Mouse (Mus musculus) liver, embryonic 14.5 days (tissue): ENCODE results near the gene Bcdin3d. TPM values are rescaled to one million over a fixed set of nuclear protein-coding genes. Genes with fewer than 3 reads are reported as not detected.
"Not testable (repeated sequence)": the region's sequence is repeated elsewhere in the genome, so short reads cannot be mapped to it uniquely, and the experiment has no call there.

Experiments
- ATAC-seq: fragments of 200-750 bp; cut with Nextera tagmentation; 2 replicates; pipeline ENCODE4 v1.8.0; 2017; ENCODE audit warnings: moderate number of reproducible peaks, mild to moderate bottlenecking, moderate library complexity; ENCODE audit not compliant: insufficient read depth
- DNase-seq, 3 experiments: peaks; one replicate each; pipeline ENCODE4 v3.0.0-alpha.2; 2012 to 2013; ENCODE audit warnings: low read depth in 3 of 3, low spot score in 3 of 3
- H3K27ac ChIP-seq: fragments of 300-500 bp; sonication (generic); 2 replicates; pipeline ENCODE4 v1.5.1; 2014; ENCODE audit warnings: moderate library complexity, mild to moderate bottlenecking, control low read depth, inconsistent platforms
- H3K27me3 ChIP-seq: fragments of 300-500 bp; sonication (generic); 2 replicates; pipeline ENCODE4 v1.6.1; 2014; ENCODE audit warnings: mild to moderate bottlenecking, low read length, moderate library complexity; ENCODE audit not compliant: control insufficient read depth, insufficient read depth
- H3K36me3 ChIP-seq: fragments of 300-500 bp; sonication (generic); replicated peaks from 2 replicates; pipeline ENCODE4 v1.6.1; 2014; ENCODE audit warnings: low read depth; ENCODE audit not compliant: control insufficient read depth, insufficient read depth
- H3K4me1 ChIP-seq, 2 experiments: fragments of 200-500 bp in 1 of 2; fragments of 300-500 bp in 1 of 2; sonication (generic) in 1 of 2; replicated peaks; 2 replicates each; pipeline ENCODE4 v1.6.1; 2012 to 2014; ENCODE audit warnings: antibody characterized with exemption in 1 of 2, inconsistent platforms in 1 of 2, low read length in 1 of 2; ENCODE audit not compliant: control insufficient read depth in 2 of 2, insufficient read depth in 2 of 2
- H3K4me2 ChIP-seq: fragments of 300-500 bp; sonication (generic); 2 replicates; pipeline ENCODE4 v1.6.1; 2014; ENCODE audit warnings: low read depth, mild to moderate bottlenecking, control low read depth, moderate library complexity
- H3K4me3 ChIP-seq, 2 experiments: fragments of 200-500 bp in 1 of 2; fragments of 300-500 bp in 1 of 2; sonication (generic) in 1 of 2; 2 replicates each; pipeline ENCODE4 v1.5.1; 2012 to 2014; ENCODE audit warnings: low read depth in 2 of 2, low read length in 2 of 2, mild to moderate bottlenecking in 2 of 2, control low read depth in 1 of 2, inconsistent platforms in 1 of 2, moderate library complexity in 1 of 2; ENCODE audit not compliant: insufficient read depth in 1 of 2
- H3K9ac ChIP-seq: fragments of 300-500 bp; sonication (generic); replicated peaks from 2 replicates; pipeline ENCODE4 v1.6.1; 2014; ENCODE audit warnings: mild to moderate bottlenecking, control low read depth, moderate library complexity
- H3K9me3 ChIP-seq: fragments of 300-500 bp; sonication (generic); 2 replicates; pipeline ENCODE4 v1.6.1; 2016; ENCODE audit warnings: low read length, mixed read lengths; ENCODE audit not compliant: control insufficient read depth
- CTCF ChIP-seq: IDR thresholded peaks from 2 replicates; pipeline ENCODE4 v1.5.1; 2016; ENCODE audit warnings: antibody characterized with exemption, low read depth, control low read depth
- EP300 ChIP-seq: IDR thresholded peaks from 2 replicates; pipeline ENCODE4 v1.6.1; 2016; ENCODE audit warnings: antibody characterized with exemption, low read depth
- WGBS: fragments of 180-500 bp; shearing (Covaris S2); extraction: QIAGEN DNeasy Blood & Tissue Kit; methylation state at CpG from one replicate; pipeline ENCODE4 v1.1.7; 2014; ENCODE audit not compliant: insufficient replicate concordance; 5-methylcytosine and 5-hydroxymethylcytosine counted together
- polyA plus RNA-seq, 2 experiments: library from polyadenylated mRNA; depleted of rRNA in 1 of 2; stranded (reverse) in 1 of 2; unstranded in 1 of 2; fragments of >200 nt; fragmentation: Nextera tagmentation in 1 of 2; extraction: Ambion mirVana in 1 of 2; gene quantifications; 2 replicates each; pipeline versions ENCODE4 v1.2.1 to v1.2.3; 2012 to 2014

Gene Bcdin3d
- polyA plus RNA-seq, 2 experiments, result 3.3 to 5.0 TPM

GRCm38 (mm10) chr15:99449751-99450280 lies 24.7 kb downstream of the Bcdin3d start:
- Histone ChIP-seq H3K27ac (no peak overlapping the region), H3K9ac (no peak overlapping the region), H3K36me3 (no peaks in the 10 kb centered on the region), H3K4me1 (peaks cover 11 to 23% of the 10 kb centered on the region in 2 experiments), H3K27me3 (no peaks in the 10 kb centered on the region), H3K4me3 (no peak overlapping the region), H3K9me3 (no peaks in the 10 kb centered on the region), H3K4me2 (peak overlapping the region; percentile 47)
- ATAC-seq, result peak; percentile 77
- 15% methylated on average over 8 of the region's 8 CpGs for WGBS
- TF ChIP-seq CTCF (no peak), EP300 (0 out of 2 replicates have a peak, but pooled peaks have one; percentile 24)
- peak in 1 of 3 experiments; percentile 27 for DNase-seq

GRCm38 (mm10) chr15:99449131-99449750 lies 25.3 kb downstream of the Bcdin3d start:
- no peaks in the 10 kb centered on the region for H3K27me3 ChIP-seq
- peak; percentile 44 for ATAC-seq
- H3K4me2 ChIP-seq, result peak overlapping the region; percentile 47
- WGBS, result 21% methylated on average over 9 of the region's 9 CpGs
- no peak overlapping the region for H3K9ac ChIP-seq
- H3K27ac ChIP-seq, result no peak overlapping the region; the same call in 1 of the 2 replicates
- H3K9me3 ChIP-seq, result no peaks in the 10 kb centered on the region
- no peaks in the 10 kb centered on the region for H3K36me3 ChIP-seq
- H3K4me3 ChIP-seq, result no peak overlapping the region
- peaks cover 11 to 23% of the 10 kb centered on the region in 2 experiments for H3K4me1 ChIP-seq
- no peak for DNase-seq
- no peak for TF ChIP-seq EP300
- no peak for TF ChIP-seq CTCF

GRCm38 (mm10) chr15:99446136-99446535 lies 28.4 kb downstream of the Bcdin3d start:
- not testable (repeated sequence) for ATAC-seq, H3K9ac ChIP-seq

DNA sequence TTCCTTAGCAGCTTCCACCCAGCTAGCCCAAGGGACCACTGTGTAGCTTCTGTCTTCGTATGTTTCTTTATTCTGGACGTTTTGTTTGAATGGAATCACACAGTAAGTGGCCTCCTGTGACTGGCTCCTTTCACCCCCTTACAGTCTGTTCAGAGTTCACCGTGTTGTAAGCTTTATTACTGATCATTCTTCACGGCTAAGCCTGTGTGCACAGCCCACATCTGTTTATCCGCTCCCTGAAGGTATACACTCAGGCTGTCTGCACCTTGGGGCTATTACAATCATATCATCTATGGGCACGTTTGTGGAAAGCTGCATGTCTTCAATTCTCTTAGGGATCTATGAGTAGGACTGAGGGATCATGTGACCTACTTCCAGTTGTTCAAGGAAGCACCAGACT lies 29.0 kb downstream of the Bcdin3d start:
- no peak for TF ChIP-seq CTCF
- no peak for TF ChIP-seq EP300
- 60% methylated on average over 6 of the region's 6 CpGs for WGBS
- Histone ChIP-seq H3K4me3 (no peak overlapping the region), H3K9me3 (no peaks in the 10 kb centered on the region), H3K4me2 (no peak overlapping the region), H3K36me3 (no peaks in the 10 kb centered on the region), H3K9ac (no peak overlapping the region), H3K27me3 (no peaks in the 10 kb centered on the region), H3K27ac (no peak overlapping the region), H3K4me1 (peaks cover 11 to 24% of the 10 kb centered on the region in 2 experiments)
- DNase-seq (no peak), ATAC-seq (no peak)

More at GRCm38 (mm10) chr15:99446136-99446535, 28.4 kb downstream of the Bcdin3d start:
- H3K27ac ChIP-seq, H3K9me3 ChIP-seq, H3K27me3 ChIP-seq, DNase-seq, H3K4me3 ChIP-seq, H3K36me3 ChIP-seq, H3K4me2 ChIP-seq: not testable (repeated sequence)
- peaks cover 11 to 23% of the 10 kb centered on the region in 2 experiments for H3K4me1 ChIP-seq
- 62% methylated on average over 10 of the region's 10 CpGs for WGBS

GRCm38 (mm10) chr15:99442358-99442757 lies 32.2 kb downstream of the Bcdin3d start:
- Histone ChIP-seq H3K4me3 (no peak overlapping the region), H3K27me3 (no peaks in the 10 kb centered on the region), H3K9me3 (no peaks in the 10 kb centered on the region), H3K9ac (no peak overlapping the region), H3K27ac (no peak overlapping the region), H3K4me2 (no peak overlapping the region), H3K36me3 (no peaks in the 10 kb centered on the region), H3K4me1 (peaks cover 0 to 7% of the 10 kb centered on the region in 2 experiments; a peak in 2 of 4 replicates)
- TF ChIP-seq CTCF (no peak), EP300 (no peak)
- ATAC-seq, result no peak
- DNase-seq, result no peak
- WGBS, result 66% methylated on average over 7 of the region's 7 CpGs
